Mouse (Mus musculus) small intestine, adult 2 months (tissue): ENCODE results near the gene Nudt8. TPM values are rescaled to one million over a fixed set of nuclear protein-coding genes. Genes with fewer than 3 reads are reported as not detected.
A peak's percentile ranks its signal among the peaks of the same experiment; 100 is the strongest.

ENCODE experiments used
- H3K27ac ChIP-seq: fragments of 200-500 bp; 2 replicates; pipeline ENCODE4 v1.5.1; 2012; ENCODE audit warnings: low read depth, low read length, control low read depth, inconsistent platforms; ENCODE audit not compliant: insufficient read depth
- H3K27me3 ChIP-seq: fragments of 200-500 bp; 2 replicates; pipeline ENCODE4 v1.6.1; 2012; ENCODE audit warnings: mild to moderate bottlenecking, moderate library complexity, low read length, inconsistent platforms; ENCODE audit not compliant: control insufficient read depth, insufficient read depth
- H3K36me3 ChIP-seq: fragments of 200-500 bp; 2 replicates; pipeline ENCODE4 v1.6.1; 2012; ENCODE audit warnings: mild to moderate bottlenecking, low read length, control low read depth, inconsistent platforms; ENCODE audit not compliant: control insufficient read depth, insufficient read depth
- H3K4me1 ChIP-seq: fragments of 200-500 bp; 2 replicates; pipeline ENCODE4 v1.6.1; 2012; ENCODE audit warnings: low read length, inconsistent platforms, mixed read lengths; ENCODE audit not compliant: control insufficient read depth, insufficient read depth, insufficient read length
- H3K4me3 ChIP-seq: fragments of 200-500 bp; 2 replicates; pipeline ENCODE4 v1.5.1; 2012; ENCODE audit warnings: low read depth, mild to moderate bottlenecking, control low read depth, inconsistent platforms, low read length, moderate library complexity
- CTCF ChIP-seq: fragments of 200-500 bp; IDR thresholded peaks from 2 replicates; pipeline ENCODE4 v1.5.1; 2012; ENCODE audit warnings: low read depth, mild to moderate bottlenecking, control low read depth, inconsistent platforms, low read length, moderate library complexity, mixed read lengths; ENCODE audit not compliant: insufficient replicate concordance, insufficient read length; ENCODE audit errors: extremely low read depth
- POLR2A ChIP-seq: fragments of 200-500 bp; IDR thresholded peaks from 2 replicates; pipeline ENCODE4 v1.6.1; 2012; ENCODE audit warnings: low read depth, mild to moderate bottlenecking, control low read depth, inconsistent platforms, low read length, moderate library complexity
- WGBS: fragments of 180-500 bp; shearing (Covaris S2); methylation state at CpG from one replicate; pipeline ENCODE4 v1.1.7; 2018; 5-methylcytosine and 5-hydroxymethylcytosine counted together
- polyA plus RNA-seq: library from polyadenylated mRNA; depleted of rRNA; stranded (reverse); fragments of >200 nt; gene quantifications from 2 replicates; pipeline ENCODE4 v1.2.3, GENCODE M21; 2012

Gene Nudt8
- polyA plus RNA-seq, 1 experiment, result 30.6 TPM

DNA sequence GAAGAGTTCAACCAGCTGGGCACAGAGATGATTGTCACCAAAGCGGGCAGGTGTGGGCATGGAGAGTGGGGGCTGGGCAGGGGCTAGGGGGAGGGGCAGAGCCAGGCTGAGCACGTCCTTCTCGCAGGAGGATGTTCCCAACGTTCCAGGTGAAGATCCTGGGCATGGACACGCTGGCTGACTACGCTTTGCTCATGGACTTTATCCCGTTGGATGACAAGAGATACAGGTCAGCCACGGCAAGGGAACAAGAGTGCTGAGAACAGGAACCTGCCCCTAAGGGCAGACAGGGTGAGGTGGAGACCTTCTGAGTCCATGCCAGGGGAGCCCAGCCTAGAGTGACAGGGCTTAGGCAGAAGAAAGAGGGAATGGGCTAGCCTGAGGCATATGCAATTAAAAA is 3.6 kb upstream of the Nudt8 start:
- Histone ChIP-seq H3K36me3 (no peaks in the 10 kb centered on the region), H3K4me1 (peaks cover 27% of the 10 kb centered on the region), H3K4me3 (no peak overlapping the region), H3K27me3 (no peaks in the 10 kb centered on the region), H3K27ac (peak overlapping the region; percentile 29; the same call in 1 of the 2 replicates)
- TF ChIP-seq POLR2A (no peak), CTCF (no peak)
- 55% methylated on average over 8 of the region's 8 CpGs for WGBS

DNA sequence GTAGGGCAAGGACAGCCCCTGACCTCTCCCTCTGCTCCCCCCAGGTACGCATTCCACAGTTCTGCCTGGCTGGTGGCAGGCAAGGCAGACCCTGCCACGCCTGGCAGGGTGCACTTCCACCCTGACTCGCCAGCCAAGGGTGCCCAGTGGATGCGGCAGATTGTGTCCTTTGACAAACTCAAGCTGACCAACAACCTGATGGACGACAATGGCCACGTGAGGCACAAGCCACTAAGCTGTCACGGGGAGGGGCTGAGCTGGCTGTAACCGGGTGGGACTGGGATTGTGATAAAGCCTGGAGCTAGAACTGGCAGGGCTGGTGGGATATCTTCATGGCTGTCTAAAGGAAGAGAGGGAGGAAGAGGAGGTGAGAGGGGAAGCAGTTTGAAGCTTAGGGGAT is 3.1 kb upstream of the Nudt8 start:
- 47% methylated on average over 8 of the region's 8 CpGs for WGBS
- no peak overlapping the region for H3K4me3 ChIP-seq
- H3K4me1 ChIP-seq, result peaks cover 32% of the 10 kb centered on the region
- peak overlapping the region; percentile 29; the same call in 1 of the 2 replicates for H3K27ac ChIP-seq
- TF ChIP-seq CTCF (no peak), POLR2A (no peak)
- H3K27me3 ChIP-seq, result no peaks in the 10 kb centered on the region
- no peaks in the 10 kb centered on the region for H3K36me3 ChIP-seq

DNA sequence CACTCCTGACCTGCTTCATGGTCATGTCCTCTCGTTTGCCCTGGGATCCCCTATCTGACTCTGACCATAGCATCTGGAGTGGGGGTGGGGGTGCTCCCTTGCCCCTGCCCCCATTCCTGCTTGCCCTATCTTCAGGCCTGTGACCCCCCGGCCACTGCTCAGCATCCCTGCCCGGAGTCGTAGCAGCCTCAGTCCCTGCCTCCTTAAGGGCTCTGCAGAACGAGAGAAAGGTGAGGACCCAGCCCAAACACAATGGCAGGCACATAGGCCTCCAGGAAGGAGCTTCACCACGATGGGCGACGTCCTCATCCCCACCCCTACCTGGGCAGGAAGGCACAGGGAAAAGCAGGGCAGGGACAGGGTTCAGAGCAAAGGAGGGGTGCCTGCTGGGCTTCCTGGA is 2.0 kb upstream of the Nudt8 start:
- Histone ChIP-seq H3K36me3 (no peaks in the 10 kb centered on the region), H3K4me1 (peaks cover 36% of the 10 kb centered on the region), H3K27ac (no peak overlapping the region), H3K27me3 (no peaks in the 10 kb centered on the region), H3K4me3 (no peak overlapping the region)
- no peak for TF ChIP-seq CTCF
- no peak for TF ChIP-seq POLR2A
- WGBS, result 84% methylated on average over 8 of the region's 8 CpGs

DNA sequence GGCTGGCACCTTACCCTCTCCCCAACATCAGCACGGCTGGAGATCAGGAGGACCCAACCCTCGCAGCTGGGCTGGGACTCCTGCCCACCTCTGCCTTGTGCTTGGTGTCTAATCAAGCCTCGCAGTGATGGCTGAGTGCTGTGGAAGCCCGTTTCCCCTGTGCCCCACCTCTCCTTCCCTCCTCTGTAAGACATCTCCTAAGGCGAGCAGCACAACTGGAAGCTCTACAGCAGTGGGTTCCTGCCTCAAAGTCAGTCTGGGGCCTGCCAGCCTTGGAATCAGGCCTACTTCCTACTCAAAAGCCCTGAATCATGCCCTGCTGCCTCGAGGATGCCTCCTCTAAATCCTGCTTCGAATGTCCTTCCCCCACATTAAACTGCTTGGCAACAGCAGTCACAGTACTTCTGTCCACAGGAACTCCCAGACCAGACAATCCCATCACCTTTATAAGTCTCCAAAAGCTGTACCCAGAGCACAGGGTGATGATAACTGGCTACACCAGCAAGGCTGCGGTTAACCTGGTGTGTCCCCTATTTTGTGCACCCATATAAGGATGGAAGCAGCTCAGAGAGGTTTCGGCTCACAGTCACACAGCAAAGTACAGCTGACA is 1.2 kb upstream of the Nudt8 start:
- TF ChIP-seq CTCF (0 out of 2 replicates have a peak, but pooled peaks have one; percentile 4), POLR2A (no peak)
- H3K27ac ChIP-seq, result peak overlapping the region; percentile 90
- H3K27me3 ChIP-seq, result no peaks in the 10 kb centered on the region
- WGBS, result 85% methylated on average over 9 of the region's 9 CpGs
- H3K4me1 ChIP-seq, result peaks cover 36% of the 10 kb centered on the region
- H3K4me3 ChIP-seq, result no peak overlapping the region
- no peaks in the 10 kb centered on the region for H3K36me3 ChIP-seq

DNA sequence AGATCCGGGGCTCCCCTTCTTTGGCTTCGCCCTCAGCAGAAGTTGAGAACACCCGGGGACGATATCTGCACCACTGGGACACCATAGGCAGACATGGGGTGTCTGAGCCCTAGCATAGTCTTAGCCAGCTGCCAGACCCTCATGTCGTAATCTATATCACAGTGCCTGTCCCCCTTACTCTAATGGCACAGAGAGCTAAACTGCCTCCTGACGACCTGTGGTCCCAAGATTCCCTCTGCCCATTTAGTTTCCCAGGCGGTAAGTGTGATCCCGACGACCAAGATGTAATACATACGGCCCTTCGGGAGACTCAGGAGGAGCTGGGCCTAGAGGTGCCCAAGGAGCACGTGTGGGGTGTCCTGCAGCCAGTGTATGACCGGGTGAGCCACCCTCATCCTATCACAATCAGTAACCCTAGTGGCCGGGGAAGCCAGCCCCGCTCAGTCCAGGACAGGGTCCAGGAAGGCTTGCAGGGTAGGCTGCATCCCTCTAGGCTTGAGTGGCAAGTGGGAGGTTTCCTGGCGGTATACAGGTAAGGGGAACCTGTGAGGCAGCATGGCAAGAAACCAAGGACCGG is 657 bp downstream of the Nudt8 start:
- 19% methylated on average over 17 of the region's 17 CpGs for WGBS
- no peaks in the 10 kb centered on the region for H3K27me3 ChIP-seq
- H3K4me1 ChIP-seq, result peaks cover 36% of the 10 kb centered on the region
- peak overlapping the region; percentile 71 for H3K4me3 ChIP-seq
- TF ChIP-seq CTCF, result peak; percentile 10; the same call in 1 of the 2 replicates
- TF ChIP-seq POLR2A, result no peak
- peaks cover 6% of the 10 kb centered on the region for H3K36me3 ChIP-seq
- H3K27ac ChIP-seq, result peak overlapping the region; percentile 92

DNA sequence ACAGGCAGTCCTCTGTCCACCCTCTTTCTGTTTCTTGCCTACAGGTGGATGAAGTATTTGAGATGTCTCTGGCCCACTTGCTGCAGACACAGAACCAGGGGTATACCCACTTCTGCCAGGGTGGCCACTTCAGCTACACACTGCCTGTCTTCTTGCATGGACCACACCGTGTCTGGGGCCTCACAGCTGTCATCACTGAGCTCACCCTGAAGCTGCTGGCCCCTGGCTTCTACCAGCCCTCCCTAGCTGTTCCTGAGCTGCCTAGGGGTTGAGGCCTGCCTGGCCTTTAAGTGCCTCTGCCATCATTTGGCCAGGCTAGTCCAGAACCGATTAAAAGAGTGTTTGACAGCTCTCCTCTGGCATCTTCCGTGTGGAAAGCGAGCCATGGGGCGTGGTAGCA is 1.4 kb downstream of the Nudt8 start:
- Histone ChIP-seq H3K27me3 (no peaks in the 10 kb centered on the region), H3K27ac (no peak overlapping the region), H3K4me3 (no peak overlapping the region), H3K4me1 (peaks cover 32% of the 10 kb centered on the region), H3K36me3 (peaks cover 12% of the 10 kb centered on the region)
- TF ChIP-seq POLR2A (no peak), CTCF (no peak)
- 68% methylated on average over 5 of the region's 5 CpGs for WGBS

DNA sequence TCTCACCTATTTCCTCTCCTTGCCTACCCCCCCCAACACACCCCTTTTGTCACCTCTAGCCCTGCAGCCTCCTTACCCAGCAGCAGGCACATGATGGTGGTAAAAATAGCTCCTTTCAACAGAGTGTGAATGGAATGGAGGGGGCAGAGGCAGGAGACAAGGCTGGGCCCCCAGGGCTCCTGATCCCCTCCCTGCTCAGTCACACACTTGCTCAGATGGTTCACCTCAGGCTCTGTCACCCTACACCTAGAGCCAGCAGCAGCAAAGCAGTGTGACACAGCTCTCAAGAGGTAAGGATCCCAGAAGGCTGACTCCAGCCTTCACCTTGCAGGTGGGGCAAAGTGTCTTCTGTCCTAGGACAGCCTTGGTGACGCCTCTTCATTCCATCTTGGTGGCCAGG is 2.7 kb downstream of the Nudt8 start, which contains the start of gene Doc2g:
Doc2g (plus strand) TSS at position 202 of the 400 bp plus-strand sequence.
- TF ChIP-seq POLR2A (no peak), CTCF (no peak)
- no peak within 1 kb of the TSS for H3K27ac ChIP-seq
- peaks cover 23% of the 10 kb centered on the region for H3K36me3 ChIP-seq
- 97% methylated on average over 1 of the region's 1 CpGs for WGBS
- no peak within 1 kb of the TSS for H3K4me3 ChIP-seq
- peaks cover 25% of the 10 kb centered on the region for H3K4me1 ChIP-seq
- H3K27me3 ChIP-seq, result no peaks in the 10 kb centered on the region
